Comparison of ENCODE assay signal across 8 mouse cellular contexts in genomic region chr5:45521601-45522000, GRCm38 (mm10). TPM values are rescaled to one million over a fixed set of nuclear protein-coding genes. Genes with fewer than 3 reads are reported as not detected.
A peak's percentile ranks its signal among the peaks of the same experiment; 100 is the strongest.
DNase-seq lines count a peak whose midpoint lies in the region; ATAC-seq and TF ChIP-seq lines count a peak whose summit lies in the region.
"Had no signal": no experiment of that assay in that cellular context is flagged by ENCODE, and none has a peak within 500 bp of the region (broad histone marks: within the 10 kb centered on the region; RNA-seq: fewer than 3 reads in every experiment).

No protein-coding gene starts in this region.

- no peaks in the 10 kb centered on the region for H3K27me3 ChIP-seq in testis, adult 2 months (ENCODE audit: control insufficient read depth, insufficient read depth, low read length)
- H3K27me3 ChIP-seq in forebrain, postnatal 0 days (ENCODE audit: insufficient read depth, low read length) = no peaks in the 10 kb centered on the region
- H3K27me3 ChIP-seq in liver, embryonic 14.5 days (ENCODE audit: control insufficient read depth, insufficient read depth, low read length) = no peaks in the 10 kb centered on the region

- no peaks in the 10 kb centered on the region for H3K9me3 ChIP-seq in forebrain, postnatal 0 days (ENCODE audit: low read length)
- no peaks in the 10 kb centered on the region for H3K9me3 ChIP-seq in liver, embryonic 14.5 days (ENCODE audit: control insufficient read depth, low read length)

- H3K4me2 ChIP-seq in forebrain, postnatal 0 days (ENCODE audit: low read depth) = peak overlapping the region; percentile 94
- H3K4me2 ChIP-seq in liver, embryonic 14.5 days (ENCODE audit: low read depth) = peak overlapping the region; percentile 86

- TF ChIP-seq CTCF in testis, adult 2 months (IDR thresholded peaks at IDR 0.05; ENCODE audit: control insufficient read depth, insufficient read depth, insufficient replicate concordance, low read depth, low read length) = no peak
- no peak for TF ChIP-seq CTCF in forebrain, postnatal 0 days (IDR thresholded peaks at IDR 0.05; ENCODE audit: low read depth)
- no peak for TF ChIP-seq CTCF in liver, embryonic 14.5 days (IDR thresholded peaks at IDR 0.05; ENCODE audit: low read depth)

- no peak overlapping the region for H3K27ac ChIP-seq in testis, adult 2 months (ENCODE audit: control insufficient read depth, insufficient read depth, low read depth, low read length)
- no peak overlapping the region for H3K27ac ChIP-seq in forebrain, postnatal 0 days (ENCODE audit: low read depth, low read length)
- H3K27ac ChIP-seq in liver, embryonic 14.5 days = no peak overlapping the region

- H3K4me1 ChIP-seq in testis, adult 2 months (ENCODE audit: control insufficient read depth, insufficient read depth, low read length) = peaks cover 2% of the 10 kb centered on the region
- peaks cover 3% of the 10 kb centered on the region for H3K4me1 ChIP-seq in forebrain, postnatal 0 days (ENCODE audit: insufficient read depth)
- H3K4me1 ChIP-seq in liver, embryonic 14.5 days (replicated peaks; ENCODE audit: control insufficient read depth in 2 of 2, insufficient read depth in 2 of 2, low read length in 1 of 2) = peaks cover 8 to 9% of the 10 kb centered on the region in 2 experiments

- peak overlapping the region; percentile 17 for H3K4me3 ChIP-seq in testis, adult 2 months (ENCODE audit: control insufficient read depth, low read depth, low read length)
- no peak overlapping the region for H3K4me3 ChIP-seq in forebrain, postnatal 0 days (ENCODE audit: low read depth, low read length)
- H3K4me3 ChIP-seq in liver, embryonic 14.5 days (ENCODE audit: insufficient read depth in 1 of 2, low read depth in 2 of 2, low read length in 2 of 2) = peak overlapping the region in 1 of 2 experiments; percentile 98; a peak in 3 of 4 replicates

- TF ChIP-seq POLR2A in testis, adult 2 months (IDR thresholded peaks at IDR 0.05; ENCODE audit: control insufficient read depth, low read depth, low read length) = no peak

- 82% methylated on average over 6 of the region's 6 CpGs for WGBS in forebrain, postnatal 0 days
- 68% methylated on average over 6 of the region's 6 CpGs for WGBS in liver, embryonic 14.5 days (ENCODE audit: insufficient replicate concordance)

- no peak for DNase-seq in testis, postnatal 10 days (ENCODE audit: low spot score)
- no peak for DNase-seq in forebrain, postnatal 0 days
- no peak for DNase-seq in liver, embryonic 14.5 days (ENCODE audit: low read depth in 3 of 3, low spot score in 3 of 3)
- no peak for DNase-seq in thymus, postnatal 10 days (ENCODE audit: low spot score in 2 of 2)
- DNase-seq in cerebellum, postnatal 36 days = no peak
- no peak for DNase-seq in right cerebral cortex, postnatal 4 days
- DNase-seq: layer of hippocampus, adult 9-11 months had no signal

- no peak for ATAC-seq in forebrain, postnatal 0 days
- no peak for ATAC-seq in liver, embryonic 14.5 days (ENCODE audit: insufficient read depth)

- peaks cover 3% of the 10 kb centered on the region; the same call in 1 of the 2 replicates for H3K36me3 ChIP-seq in testis, adult 2 months (ENCODE audit: control insufficient read depth, insufficient read depth, low read length)
- peaks cover 20% of the 10 kb centered on the region for H3K36me3 ChIP-seq in forebrain, postnatal 0 days (ENCODE audit: insufficient read depth)
- peaks cover 15% of the 10 kb centered on the region for H3K36me3 ChIP-seq in liver, embryonic 14.5 days (replicated peaks; ENCODE audit: control insufficient read depth, insufficient read depth, low read depth)

- H3K9ac ChIP-seq in forebrain, postnatal 0 days = no peak overlapping the region
- no peak overlapping the region; the same call in 1 of the 2 replicates for H3K9ac ChIP-seq in liver, embryonic 14.5 days (replicated peaks)

- no peak for TF ChIP-seq EP300 in liver, embryonic 14.5 days (IDR thresholded peaks at IDR 0.05; ENCODE audit: low read depth)

RNA-seq across cellular contexts. Expression of gene Med28, which starts 1.6 kb away (rescaled TPM):
- 260 and 277 TPM in 2 replicates for polyA plus RNA-seq in testis, adult 2 months (2012; rRNA removed)
- 65.0 and 86.6 TPM in 2 replicates for total RNA-seq in forebrain, postnatal 0 days (2014; rRNA removed)
- 277 and 325 TPM in 2 replicates for polyA plus RNA-seq in forebrain, postnatal 0 days (2015; fragmentation: Nextera tagmentation; extraction: Ambion mirVana)
- polyA plus RNA-seq in liver, embryonic 14.5 days (2012; rRNA removed) = 22.7 and 37.6 TPM in 2 replicates
- 99.8 and 102 TPM in 2 replicates for polyA plus RNA-seq in liver, embryonic 14.5 days (2014; fragmentation: Nextera tagmentation; extraction: Ambion mirVana)

RNA-seq across cellular contexts. Expression of gene Lap3, which starts 28.4 kb away (rescaled TPM):
- 14.4 and 14.7 TPM in 2 replicates for polyA plus RNA-seq in testis, adult 2 months (2012; rRNA removed)
- total RNA-seq in forebrain, postnatal 0 days (2014; rRNA removed) = 29.9 and 30.1 TPM in 2 replicates
- polyA plus RNA-seq in forebrain, postnatal 0 days (2015; fragmentation: Nextera tagmentation; extraction: Ambion mirVana) = 34.2 and 35.8 TPM in 2 replicates
- polyA plus RNA-seq in liver, embryonic 14.5 days (2012; rRNA removed) = 15.4 and 24.3 TPM in 2 replicates
- 38.8 and 39.8 TPM in 2 replicates for polyA plus RNA-seq in liver, embryonic 14.5 days (2014; fragmentation: Nextera tagmentation; extraction: Ambion mirVana)
